Mouse (Mus musculus) MEL (cell line): Measurements from ENCODE around the gene Sprr2d. TPM values are rescaled to one million over a fixed set of nuclear protein-coding genes. Genes with fewer than 3 reads are reported as not detected.

ENCODE experiments used
- DNase-seq: peaks from one replicate; pipeline ENCODE4 v3.0.0; 2011; ENCODE audit warnings: low read depth, low spot score
- H3K27ac ChIP-seq: 2 replicates; pipeline ENCODE4 v1.5.1; 2012; ENCODE audit warnings: low read depth, mild to moderate bottlenecking, control low read depth, low read length, moderate library complexity; ENCODE audit not compliant: control insufficient read depth
- H3K27me3 ChIP-seq, 2 experiments: fragments of 150-350 bp in 1 of 2; sonication (generic) in 1 of 2; 2 replicates each; pipeline ENCODE4 v1.6.1; 2012; ENCODE audit warnings: low read length in 2 of 2, mild to moderate bottlenecking in 2 of 2, improper control_type of control experiment in 1 of 2, moderate library complexity in 1 of 2; ENCODE audit not compliant: insufficient read depth in 2 of 2, control insufficient read depth in 1 of 2
- H3K36me3 ChIP-seq, 2 experiments: 2 replicates each; pipeline ENCODE4 v1.6.1; 2012 to 2014; ENCODE audit warnings: low read length in 2 of 2, improper control_type of control experiment in 1 of 2, inconsistent platforms in 1 of 2, mild to moderate bottlenecking in 1 of 2; ENCODE audit not compliant: insufficient read depth in 2 of 2, control insufficient read depth in 1 of 2
- H3K4me1 ChIP-seq, 2 experiments: fragments of 150-350 bp in 1 of 2; sonication (generic) in 1 of 2; 2 replicates each; pipeline ENCODE4 v1.6.1; 2012; ENCODE audit warnings: low read length in 2 of 2, improper control_type of control experiment in 1 of 2, mild to moderate bottlenecking in 1 of 2; ENCODE audit not compliant: insufficient read depth in 2 of 2, control insufficient read depth in 1 of 2
- H3K4me3 ChIP-seq, 2 experiments: fragments of 150-350 bp in 1 of 2; sonication (generic) in 1 of 2; 2 replicates each; pipeline ENCODE4 v1.5.1; 2012; ENCODE audit warnings: low read depth in 2 of 2, low read length in 2 of 2, mild to moderate bottlenecking in 2 of 2, moderate library complexity in 2 of 2, control low read depth in 1 of 2, improper control_type of control experiment in 1 of 2; ENCODE audit not compliant: control insufficient read depth in 1 of 2, insufficient read depth in 1 of 2
- H3K79me2 ChIP-seq: 2 replicates; pipeline ENCODE4 v1.6.1; 2012; ENCODE audit warnings: mild to moderate bottlenecking, low read length, moderate library complexity; ENCODE audit not compliant: control insufficient read depth, poor library complexity, insufficient read depth
- H3K9ac ChIP-seq: 2 replicates; pipeline ENCODE4 v1.6.1; 2012; ENCODE audit warnings: low read depth, mild to moderate bottlenecking, control low read depth, low read length, moderate library complexity; ENCODE audit not compliant: control insufficient read depth, poor library complexity, severe bottlenecking
- H3K9me3 ChIP-seq: fragments of 150-350 bp; sonication (generic); replicated peaks from 2 replicates; pipeline ENCODE4 v1.6.1; 2012; ENCODE audit warnings: mild to moderate bottlenecking, low read length, improper control_type of control experiment, moderate library complexity; ENCODE audit not compliant: insufficient read depth
- BHLHE40 ChIP-seq: IDR thresholded peaks from 2 replicates; pipeline ENCODE4 v1.6.1; 2012; ENCODE audit warnings: low read depth, mild to moderate bottlenecking, inconsistent platforms, low read length, improper control_type of control experiment, borderline replicate concordance
- CHD1 ChIP-seq: IDR thresholded peaks from 2 replicates; pipeline ENCODE4 v1.6.1; 2012; ENCODE audit warnings: low read depth, mild to moderate bottlenecking, inconsistent platforms, low read length, improper control_type of control experiment
- CHD2 ChIP-seq: IDR thresholded peaks from 2 replicates; pipeline ENCODE4 v1.6.1; 2011; ENCODE audit warnings: low read length, improper control_type of control experiment
- GABPA ChIP-seq: IDR thresholded peaks from 2 replicates; pipeline ENCODE4 v1.6.1; 2012; ENCODE audit warnings: low read depth, mild to moderate bottlenecking, inconsistent platforms, low read length, improper control_type of control experiment, moderate library complexity
- KAT2A ChIP-seq: conservative IDR thresholded peaks from 2 replicates; pipeline ENCODE4 v1.6.1; 2012; ENCODE audit warnings: low read depth, low read length, improper control_type of control experiment, inconsistent platforms
- MEF2A ChIP-seq: IDR thresholded peaks from 2 replicates; pipeline ENCODE4 v1.6.1; 2014; ENCODE audit warnings: low read depth, mild to moderate bottlenecking, inconsistent platforms, low read length, improper control_type of control experiment; ENCODE audit not compliant: poor library complexity, insufficient replicate concordance, severe bottlenecking; ENCODE audit errors: extremely low read depth
- MXI1 ChIP-seq: IDR thresholded peaks from 2 replicates; pipeline ENCODE4 v1.6.1; 2011; ENCODE audit warnings: mild to moderate bottlenecking, low read depth, low read length, improper control_type of control experiment
- MYB ChIP-seq: IDR thresholded peaks from 2 replicates; pipeline ENCODE4 v1.6.1; 2011; ENCODE audit warnings: mild to moderate bottlenecking, low read depth, low read length, improper control_type of control experiment
- POLR2A ChIP-seq, 2 experiments: IDR thresholded peaks; 2 replicates each; pipeline ENCODE4 v1.6.1; 2011 to 2012; ENCODE audit warnings: low read length in 2 of 2, mild to moderate bottlenecking in 2 of 2, control low read depth in 1 of 2, improper control_type of control experiment in 1 of 2, low read depth in 1 of 2, moderate library complexity in 1 of 2; ENCODE audit not compliant: control insufficient read depth in 1 of 2, insufficient read depth in 1 of 2, poor library complexity in 1 of 2
- POLR2AphosphoS5 ChIP-seq: IDR thresholded peaks from 2 replicates; pipeline ENCODE4 v1.6.1; 2012; ENCODE audit warnings: low read depth, borderline replicate concordance, mild to moderate bottlenecking, inconsistent platforms, low read length, moderate library complexity, mixed read lengths
- RAD21 ChIP-seq: IDR thresholded peaks from 2 replicates; pipeline ENCODE4 v1.6.1; 2011; ENCODE audit warnings: mild to moderate bottlenecking, low read depth, low read length, improper control_type of control experiment
- SMC3 ChIP-seq: IDR thresholded peaks from 2 replicates; pipeline ENCODE4 v1.6.1; 2011; ENCODE audit warnings: low read depth, low read length, improper control_type of control experiment
- TBP ChIP-seq: IDR thresholded peaks from 2 replicates; pipeline ENCODE4 v1.8.0; 2011; ENCODE audit warnings: low read depth, low read length, improper control_type of control experiment
- TCF12 ChIP-seq: IDR thresholded peaks from 2 replicates; pipeline ENCODE4 v1.6.1; 2014; ENCODE audit warnings: low read depth, mild to moderate bottlenecking, inconsistent platforms, low read length, improper control_type of control experiment, moderate library complexity
- USF1 ChIP-seq: IDR thresholded peaks from 2 replicates; pipeline ENCODE4 v1.6.1; 2014; ENCODE audit warnings: low read depth, mild to moderate bottlenecking, inconsistent platforms, low read length, improper control_type of control experiment, moderate library complexity
- USF2 ChIP-seq, 2 experiments: IDR thresholded peaks; 2 replicates each; pipeline ENCODE4 v1.6.1; 2011 to 2012; ENCODE audit warnings: improper control_type of control experiment in 2 of 2, low read length in 2 of 2, borderline replicate concordance in 1 of 2, inconsistent platforms in 1 of 2, low read depth in 1 of 2, mild to moderate bottlenecking in 1 of 2; ENCODE audit not compliant: insufficient read depth in 1 of 2
- ZC3H11A ChIP-seq: IDR thresholded peaks from 2 replicates; pipeline ENCODE4 v1.6.1; 2012; ENCODE audit warnings: low read depth, mild to moderate bottlenecking, inconsistent platforms, low read length, improper control_type of control experiment
- ZKSCAN1 ChIP-seq: IDR thresholded peaks from 2 replicates; pipeline ENCODE4 v1.6.1; 2012; ENCODE audit warnings: low read depth, mild to moderate bottlenecking, inconsistent platforms, low read length, improper control_type of control experiment, moderate library complexity
- polyA plus RNA-seq, 2 experiments: library from polyadenylated mRNA; stranded (reverse) in 1 of 2; unstranded in 1 of 2; fragments of >175 nt in 1 of 2; fragments of >200 nt in 1 of 2; gene quantifications; 2 replicates each; pipeline versions ENCODE4 v1.2.1 to v1.2.4; 2012; ENCODE audit warnings: low replicate concordance in 2 of 2, low read depth in 1 of 2; ENCODE audit not compliant: insufficient read length in 2 of 2, insufficient read depth in 1 of 2, missing spikeins in 1 of 2
- total RNA-seq: library from RNA; depleted of rRNA; stranded (reverse); fragments of 300-350 nt; gene quantifications from 2 replicates; pipeline ENCODE4 v1.2.3, GENCODE M21; 2012

Gene Sprr2d
- total and polyA plus RNA-seq, 3 experiments, result not detected

GRCm38 (mm10) chr3:92351843-92352242, 12.9 kb downstream of the Sprr2d start, which contains the start of gene Sprr2e (continued):
- TF ChIP-seq MXI1, result no peak

- Histone ChIP-seq H3K9me3 (no peaks in the 10 kb centered on the region), H3K79me2 (no peaks in the 10 kb centered on the region), H3K4me1 (no peaks in the 10 kb centered on the region), H3K27me3 (no peaks in the 10 kb centered on the region), H3K27ac (no peak overlapping the region), H3K4me3 (no peak overlapping the region), H3K9ac (no peak overlapping the region), H3K36me3 (no peaks in the 10 kb centered on the region)
- no peak for DNase-seq
- no peak for TF ChIP-seq SMC3
- no peak for TF ChIP-seq ZKSCAN1
- no peak for TF ChIP-seq CHD2
- TF ChIP-seq MYB, result no peak
- TF ChIP-seq KAT2A, result no peak
- TF ChIP-seq RAD21, result no peak
- TF ChIP-seq MEF2A, result no peak
- no peak for TF ChIP-seq POLR2AphosphoS5
- TF ChIP-seq TCF12, result no peak
- no peak for TF ChIP-seq CHD1
- TF ChIP-seq POLR2A (IDR thresholded peaks at IDR 0.05; ENCODE audit: control insufficient read depth in 1 of 2, insufficient read depth in 1 of 2, low read depth in 1 of 2, low read length in 2 of 2, poor library complexity in 1 of 2), result no peak
- TF ChIP-seq BHLHE40, result no peak
- TF ChIP-seq USF2 (IDR thresholded peaks at IDR 0.05; ENCODE audit: borderline replicate concordance in 1 of 2, insufficient read depth in 1 of 2, low read depth in 1 of 2, low read length in 2 of 2), result no peak
- TF ChIP-seq USF1, result no peak
- TF ChIP-seq ZC3H11A, result no peak
- no peak for TF ChIP-seq TBP
- no peak for TF ChIP-seq GABPA
Observed at GRCm38 (mm10) chr3:92361619-92362018, 22.7 kb downstream of the Sprr2d start.

GRCm38 (mm10) chr3:92364887-92365286, 25.9 kb downstream of the Sprr2d start, which contains the start of gene Sprr2f:
Sprr2f (plus strand) TSS chr3:92365187.
- Histone ChIP-seq H3K27me3 (no peaks in the 10 kb centered on the region), H3K27ac (no peak within 1 kb of the TSS), H3K4me1 (no peaks in the 10 kb centered on the region), H3K9ac (no peak within 1 kb of the TSS), H3K4me3 (no peak within 1 kb of the TSS), H3K79me2 (no peaks in the 10 kb centered on the region), H3K36me3 (no peaks in the 10 kb centered on the region), H3K9me3 (no peaks in the 10 kb centered on the region)
- TF ChIP-seq MEF2A, result no peak
- no peak for DNase-seq
